Mouse (Mus musculus): ENCODE data around the gene Sh3glb2. TPM values are rescaled to one million over a fixed set of nuclear protein-coding genes. Genes with fewer than 3 reads are reported as not detected.

Sh3glb2 gene
- 82.7 and 85.0 TPM in 2 replicates for polyA plus RNA-seq (2015; fragmentation: Nextera tagmentation; extraction: Ambion mirVana)

- Histone ChIP-seq H3K27me3 (no peaks in the 10 kb centered on the region), H3K4me2 (replicated peaks) (peak within 1 kb of the TSS; percentile 92), H3K9me3 (no peaks in the 10 kb centered on the region), H3K4me1 (peaks cover 23% of the 10 kb centered on the region), H3K9ac (peak within 1 kb of the TSS; percentile 89), H3K4me3 (peak within 1 kb of the TSS; percentile 75), H3K36me3 (peaks cover 14% of the 10 kb centered on the region), H3K27ac (peak within 1 kb of the TSS; percentile 53; the same call in 1 of the 2 replicates)
- peak; percentile 62 for ATAC-seq (ENCODE audit: low FRiP score, low read depth)
- WGBS = 2% methylated on average over 55 of the region's 73 CpGs
These were observed at the start of gene Sh3glb2 for GRCm38 (mm10) chr2:30358533-30359531. Gene Sh3glb2 (minus strand): TSS chr2:30359337.

DNA sequence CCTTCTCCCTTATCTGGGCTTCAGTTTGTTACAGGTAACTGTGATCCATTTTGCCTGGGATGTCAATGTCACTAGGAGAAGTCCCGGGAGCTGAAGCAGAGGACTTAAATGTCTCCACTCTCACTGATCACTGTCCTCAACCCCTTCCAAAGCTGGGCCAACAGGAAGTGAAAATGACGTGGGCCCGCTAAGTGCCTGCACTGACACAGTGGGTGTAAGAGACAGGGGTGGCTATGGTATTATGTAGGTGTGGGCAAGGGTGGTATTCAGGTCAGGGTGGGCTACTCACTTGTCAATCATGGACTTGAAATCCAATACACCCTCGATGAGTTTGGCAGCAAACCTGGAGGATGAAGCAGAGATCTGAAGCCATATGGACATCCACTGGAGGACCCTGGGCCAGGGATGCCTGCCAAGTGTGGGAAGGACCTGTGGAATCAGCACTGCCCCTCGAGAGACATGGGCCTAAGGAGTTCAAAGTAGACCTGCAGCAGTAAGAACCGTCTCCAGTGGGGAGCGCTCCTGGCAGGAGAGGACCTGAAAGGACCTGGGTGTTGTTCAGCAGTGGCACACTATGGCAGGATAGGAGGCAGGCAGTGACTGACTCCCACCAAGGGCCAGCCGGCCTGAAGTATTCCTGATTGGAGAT, 49.4 kb upstream of the Sh3glb2 start:
- Histone ChIP-seq H3K4me1 (no peaks in the 10 kb centered on the region; the same call in 1 of the 2 replicates), H3K27me3 (no peaks in the 10 kb centered on the region), H3K4me3 (no peak overlapping the region), H3K9ac (no peak overlapping the region), H3K27ac (no peak overlapping the region), H3K4me2 (replicated peaks) (no peak overlapping the region), H3K36me3 (peaks cover 72% of the 10 kb centered on the region), H3K9me3 (no peaks in the 10 kb centered on the region)
- ATAC-seq (ENCODE audit: low FRiP score, low read depth) = no peak
- 82% methylated on average over 8 of the region's 8 CpGs for WGBS

- H3K9ac ChIP-seq = no peak overlapping the region
- H3K9me3 ChIP-seq = no peaks in the 10 kb centered on the region
- 91% methylated on average over 10 of the region's 10 CpGs for WGBS
- no peaks in the 10 kb centered on the region for H3K4me1 ChIP-seq
- H3K4me2 ChIP-seq (replicated peaks) = no peak overlapping the region
- H3K4me3 ChIP-seq = no peak overlapping the region
- ATAC-seq (ENCODE audit: low FRiP score, low read depth) = no peak
- no peak overlapping the region for H3K27ac ChIP-seq
- no peaks in the 10 kb centered on the region for H3K27me3 ChIP-seq
- peaks cover 78% of the 10 kb centered on the region for H3K36me3 ChIP-seq
These were observed 48.6 kb upstream of the Sh3glb2 start for GRCm38 (mm10) chr2:30407778-30408177.

- Histone ChIP-seq H3K27me3 (no peaks in the 10 kb centered on the region), H3K4me1 (no peaks in the 10 kb centered on the region), H3K36me3 (peaks cover 80% of the 10 kb centered on the region), H3K4me2 (replicated peaks) (no peak overlapping the region), H3K9ac (no peak overlapping the region), H3K4me3 (no peak overlapping the region), H3K9me3 (no peaks in the 10 kb centered on the region), H3K27ac (no peak overlapping the region)
- 88% methylated on average over 2 of the region's 2 CpGs for WGBS
- no peak for ATAC-seq (ENCODE audit: low FRiP score, low read depth)
These were observed 48.1 kb upstream of the Sh3glb2 start for GRCm38 (mm10) chr2:30407221-30407620.

DNA sequence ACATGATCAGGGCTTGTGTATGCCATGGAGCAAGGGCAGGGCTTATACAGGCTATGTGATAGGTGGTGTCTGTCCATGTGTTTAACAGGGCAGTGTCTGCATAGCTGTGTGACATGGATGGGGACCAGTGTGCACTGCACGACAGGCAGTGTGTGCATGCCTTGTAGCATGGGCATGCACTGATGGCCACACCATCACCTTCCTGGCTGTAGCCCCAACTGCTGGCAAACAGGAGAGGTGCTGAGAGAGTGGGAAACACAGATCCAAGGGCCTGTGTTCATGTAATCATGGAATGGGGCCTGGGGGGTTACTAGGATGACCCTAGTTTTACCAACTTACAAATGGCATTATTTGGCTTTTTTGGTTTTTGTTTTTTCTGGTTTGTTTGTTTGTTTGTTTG, 44.7 kb upstream of the Sh3glb2 start:
- Histone ChIP-seq H3K9me3 (no peaks in the 10 kb centered on the region), H3K9ac (no peak overlapping the region), H3K4me3 (no peak overlapping the region), H3K4me1 (no peaks in the 10 kb centered on the region), H3K36me3 (peaks cover 91% of the 10 kb centered on the region), H3K27ac (no peak overlapping the region), H3K27me3 (no peaks in the 10 kb centered on the region), H3K4me2 (replicated peaks) (no peak overlapping the region)
- WGBS = 93% methylated on average over 1 of the region's 1 CpGs
- no peak for ATAC-seq (ENCODE audit: low FRiP score, low read depth)

DNA sequence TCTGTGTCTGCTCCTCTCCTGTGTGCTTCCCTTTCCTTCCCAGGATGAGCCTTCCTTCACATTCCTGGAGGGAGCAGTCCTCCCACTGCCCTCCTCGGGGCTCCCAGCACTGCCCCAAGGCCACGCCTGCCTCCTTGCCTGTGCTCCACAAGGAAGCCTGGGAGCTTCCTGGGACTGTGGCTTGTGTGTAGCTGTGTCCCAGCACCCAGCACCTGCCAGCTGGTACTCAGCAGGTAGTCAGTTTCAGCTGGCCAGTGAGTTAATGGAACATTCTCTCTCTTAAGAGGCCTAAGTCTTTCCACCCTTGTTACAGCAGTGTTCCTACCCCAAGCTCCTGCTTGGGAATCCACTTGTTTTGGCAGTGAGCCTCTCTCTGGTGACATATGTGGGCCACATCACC, 43.7 kb upstream of the Sh3glb2 start:
- 58% methylated on average over 2 of the region's 2 CpGs for WGBS
- H3K4me3 ChIP-seq = no peak overlapping the region
- H3K4me1 ChIP-seq = no peaks in the 10 kb centered on the region
- H3K27me3 ChIP-seq = no peaks in the 10 kb centered on the region
- H3K36me3 ChIP-seq = peaks cover 91% of the 10 kb centered on the region
- H3K9ac ChIP-seq = no peak overlapping the region; the same call in 1 of the 2 replicates
- H3K27ac ChIP-seq = no peak overlapping the region
- H3K9me3 ChIP-seq = no peaks in the 10 kb centered on the region
- no peak overlapping the region for H3K4me2 ChIP-seq (replicated peaks)
- ATAC-seq (ENCODE audit: low FRiP score, low read depth) = no peak

GRCm38 (mm10) chr2:30402351-30402826, 43.3 kb upstream of the Sh3glb2 start:
- no peak overlapping the region for H3K4me3 ChIP-seq
- H3K36me3 ChIP-seq = peaks cover 92% of the 10 kb centered on the region
- no peaks in the 10 kb centered on the region for H3K27me3 ChIP-seq
- no peak overlapping the region; the same call in 1 of the 2 replicates for H3K9ac ChIP-seq
- no peaks in the 10 kb centered on the region for H3K4me1 ChIP-seq
- no peak overlapping the region for H3K27ac ChIP-seq
- no peaks in the 10 kb centered on the region for H3K9me3 ChIP-seq
- WGBS = 86% methylated on average over 9 of the region's 9 CpGs
- ATAC-seq (ENCODE audit: low FRiP score, low read depth) = no peak
- H3K4me2 ChIP-seq (replicated peaks) = no peak overlapping the region

DNA sequence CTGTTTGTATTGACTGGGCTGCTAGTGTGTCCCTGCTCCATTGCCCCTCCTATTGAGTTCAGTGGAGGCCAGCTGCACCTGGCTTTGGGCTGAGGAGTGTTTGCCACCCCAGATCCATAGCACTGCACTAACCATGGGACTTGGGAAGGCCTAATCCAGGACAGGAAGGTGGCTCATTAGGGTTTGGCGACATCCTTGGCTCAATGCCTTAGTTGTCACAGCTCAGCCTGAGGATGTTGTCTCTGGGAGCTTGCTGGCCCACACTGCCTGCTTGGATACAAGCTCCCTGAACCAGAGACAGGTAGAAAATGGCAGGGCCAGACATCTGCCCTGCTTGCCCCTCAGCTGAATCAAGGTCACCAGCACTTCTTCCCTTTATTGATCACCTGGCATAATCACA, 42.4 kb upstream of the Sh3glb2 start:
- H3K9ac ChIP-seq = no peak overlapping the region
- H3K9me3 ChIP-seq = no peaks in the 10 kb centered on the region
- WGBS = 81% methylated on average over 1 of the region's 1 CpGs
- H3K4me3 ChIP-seq = no peak overlapping the region
- H3K27ac ChIP-seq = no peak overlapping the region
- peaks cover 93% of the 10 kb centered on the region for H3K36me3 ChIP-seq
- ATAC-seq (ENCODE audit: low FRiP score, low read depth) = no peak
- no peaks in the 10 kb centered on the region for H3K27me3 ChIP-seq
- H3K4me2 ChIP-seq (replicated peaks) = no peak overlapping the region
- no peaks in the 10 kb centered on the region for H3K4me1 ChIP-seq

- H3K9ac ChIP-seq = no peak overlapping the region
- H3K9me3 ChIP-seq = no peaks in the 10 kb centered on the region
- no peaks in the 10 kb centered on the region for H3K27me3 ChIP-seq
- no peak overlapping the region; the same call in 1 of the 2 replicates for H3K27ac ChIP-seq
- WGBS = 68% methylated on average over 20 of the region's 20 CpGs
- H3K4me3 ChIP-seq = no peak overlapping the region
- H3K36me3 ChIP-seq = peaks cover 88% of the 10 kb centered on the region
- no peak overlapping the region for H3K4me2 ChIP-seq (replicated peaks)
- no peaks in the 10 kb centered on the region for H3K4me1 ChIP-seq
- ATAC-seq (ENCODE audit: low FRiP score, low read depth) = no peak
These were observed 40.3 kb upstream of the Sh3glb2 start for GRCm38 (mm10) chr2:30399191-30400171.

DNA sequence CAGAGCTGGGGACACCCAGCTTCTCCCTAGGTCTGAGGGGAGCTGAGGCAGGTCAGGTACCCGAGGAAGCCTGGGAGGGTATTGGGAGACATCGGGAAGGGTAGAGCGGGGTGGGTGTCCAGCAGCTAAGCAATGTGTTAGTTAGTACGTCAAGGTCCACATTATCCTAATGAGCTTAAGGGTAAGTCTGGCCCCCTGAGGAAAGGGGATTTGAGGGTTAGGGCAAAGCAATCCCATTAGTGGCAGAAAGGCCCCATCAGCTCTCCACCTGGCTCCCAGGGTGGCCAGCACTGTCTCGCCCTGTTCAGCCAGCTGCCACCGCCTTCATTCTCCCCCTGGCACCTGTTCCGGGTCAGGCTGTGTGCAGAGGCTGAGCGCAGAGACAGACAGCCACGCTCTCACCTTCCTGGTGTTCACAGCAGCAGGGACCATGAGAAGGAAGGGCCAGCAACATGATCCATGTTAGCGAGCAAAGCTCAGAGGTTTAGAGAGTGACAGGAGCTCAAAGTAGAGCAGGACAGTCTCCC, 38.9 kb upstream of the Sh3glb2 start:
- no peaks in the 10 kb centered on the region for H3K27me3 ChIP-seq
- H3K4me1 ChIP-seq = peaks cover 9% of the 10 kb centered on the region
- no peak overlapping the region for H3K27ac ChIP-seq
- no peak overlapping the region for H3K4me2 ChIP-seq (replicated peaks)
- no peak for ATAC-seq (ENCODE audit: low FRiP score, low read depth)
- 86% methylated on average over 10 of the region's 10 CpGs for WGBS
- no peak overlapping the region for H3K9ac ChIP-seq
- no peak overlapping the region for H3K4me3 ChIP-seq
- H3K36me3 ChIP-seq = peaks cover 80% of the 10 kb centered on the region
- no peaks in the 10 kb centered on the region for H3K9me3 ChIP-seq

DNA sequence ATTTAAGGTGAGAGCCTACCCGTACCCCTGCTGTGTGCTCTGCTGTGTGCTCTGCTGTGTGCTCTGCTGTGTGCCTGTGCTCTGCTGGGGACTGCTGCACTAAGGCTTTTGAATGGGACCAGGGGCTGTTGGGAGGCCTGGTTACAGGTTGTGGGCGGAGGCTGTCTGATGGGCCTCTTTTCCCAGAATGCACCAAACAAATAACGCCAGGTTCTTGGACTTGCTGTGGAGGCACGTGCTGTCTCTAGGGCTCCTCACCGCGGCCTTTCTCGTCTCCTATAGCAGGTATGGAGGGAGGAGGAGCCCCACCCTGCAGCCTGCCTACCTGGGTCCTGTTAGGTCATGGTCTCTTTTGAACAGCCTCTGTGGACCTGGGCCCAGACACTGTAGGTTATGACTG, 37.1 kb upstream of the Sh3glb2 start:
- Histone ChIP-seq H3K4me1 (peaks cover 16% of the 10 kb centered on the region), H3K27ac (no peak overlapping the region; the same call in 1 of the 2 replicates), H3K9me3 (no peaks in the 10 kb centered on the region), H3K4me2 (replicated peaks) (no peak overlapping the region), H3K36me3 (peaks cover 61% of the 10 kb centered on the region), H3K4me3 (no peak overlapping the region), H3K27me3 (no peaks in the 10 kb centered on the region), H3K9ac (no peak overlapping the region)
- WGBS = 90% methylated on average over 7 of the region's 7 CpGs
- no peak for ATAC-seq (ENCODE audit: low FRiP score, low read depth)

Data from limb, embryonic 13.5 days (tissue).